Mouse (Mus musculus) layer of hippocampus, adult 11-12 months (tissue): ENCODE measurements around the gene Ttbk1.
"Not testable (repeated sequence)": the region's sequence is repeated elsewhere in the genome, so short reads cannot be mapped to it uniquely, and the experiment has no call there.

Experiments used
- DNase-seq: peaks from one replicate; pipeline ENCODE4 v3.0.0; 2022; ENCODE audit warnings: low spot score

Gene Ttbk1

DNA sequence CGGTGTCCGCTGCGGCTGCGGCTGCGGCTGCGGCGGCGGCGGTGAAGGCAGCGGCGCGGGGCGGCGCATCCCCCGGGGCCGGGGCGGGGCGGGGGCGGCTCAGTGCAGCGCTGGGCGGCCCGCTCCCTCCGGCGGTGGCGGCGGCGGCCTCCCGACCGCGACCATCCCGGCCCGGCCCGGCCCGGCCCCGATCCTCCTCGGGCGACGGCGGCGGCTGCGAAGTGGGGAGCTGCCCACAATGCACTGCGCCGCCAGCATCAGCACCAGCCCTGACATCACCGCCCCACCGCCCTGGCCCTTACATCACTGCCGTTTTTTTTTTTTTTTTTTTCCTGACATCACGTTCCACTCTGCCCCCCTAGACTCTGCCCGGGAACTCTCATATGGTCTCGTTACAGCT, at the start of gene Ttbk1:
Gene Ttbk1 (minus strand): TSS at position 245 of the 400 bp plus-strand sequence.
- peak; percentile 60 for DNase-seq

GRCm38 (mm10) chr17:46525579-46526307, 38.3 kb upstream of the Ttbk1 start:
- peak; percentile 73 for DNase-seq

GRCm38 (mm10) chr17:46525065-46525464, 37.6 kb upstream of the Ttbk1 start:
- no peak for DNase-seq

GRCm38 (mm10) chr17:46521963-46522668, 34.6 kb upstream of the Ttbk1 start:
- no peak for DNase-seq

DNA sequence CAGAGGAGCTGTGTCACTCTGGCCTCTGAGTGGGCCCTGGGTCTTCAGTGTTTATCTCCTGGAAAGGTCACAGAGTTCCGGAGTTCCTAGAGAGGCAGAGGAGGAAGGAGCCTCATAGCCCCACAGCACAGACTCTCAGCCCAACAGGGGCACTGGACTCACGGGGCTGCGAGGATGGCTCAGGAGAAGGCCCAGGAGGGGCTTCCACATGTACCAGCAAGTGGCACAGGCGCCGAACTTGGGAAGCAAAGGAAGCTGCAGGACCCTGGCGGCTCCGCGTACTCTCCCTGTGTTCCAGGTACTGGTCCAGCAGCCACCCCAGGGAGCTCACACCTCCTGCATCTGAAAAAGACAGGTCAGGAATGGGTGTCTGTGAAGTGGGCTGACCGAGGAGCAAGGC, 33.7 kb upstream of the Ttbk1 start:
- DNase-seq = no peak

DNA sequence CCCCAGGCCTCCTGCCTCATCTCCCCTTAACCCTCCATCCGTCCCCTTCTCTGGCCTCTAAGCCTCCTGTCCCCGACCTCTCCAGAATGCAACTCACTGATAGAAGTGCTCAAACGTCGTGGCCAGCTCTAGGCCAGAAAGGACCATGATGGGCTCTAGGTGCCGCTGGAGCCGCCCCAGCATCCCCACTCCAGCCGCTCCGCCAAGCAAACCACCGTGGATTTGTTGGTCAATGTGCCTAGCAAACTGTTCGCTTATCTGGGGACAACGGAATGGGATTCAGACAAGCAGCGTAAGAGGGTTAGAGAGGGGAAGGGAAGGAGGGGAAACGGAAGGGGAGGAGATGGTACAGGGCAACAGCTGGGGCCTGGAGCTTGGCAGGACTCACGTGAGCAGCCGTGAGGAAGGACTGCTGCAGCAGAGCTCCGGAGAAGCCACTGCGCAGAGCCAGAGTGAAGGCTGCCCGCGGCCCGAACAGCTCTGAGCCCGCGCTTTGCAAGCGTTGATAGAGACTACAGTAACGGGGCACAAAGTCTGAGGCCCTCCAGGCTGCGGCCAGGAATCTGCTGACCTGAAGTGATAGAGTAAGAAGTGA, 33.0 kb upstream of the Ttbk1 start:
- DNase-seq = no peak

DNA sequence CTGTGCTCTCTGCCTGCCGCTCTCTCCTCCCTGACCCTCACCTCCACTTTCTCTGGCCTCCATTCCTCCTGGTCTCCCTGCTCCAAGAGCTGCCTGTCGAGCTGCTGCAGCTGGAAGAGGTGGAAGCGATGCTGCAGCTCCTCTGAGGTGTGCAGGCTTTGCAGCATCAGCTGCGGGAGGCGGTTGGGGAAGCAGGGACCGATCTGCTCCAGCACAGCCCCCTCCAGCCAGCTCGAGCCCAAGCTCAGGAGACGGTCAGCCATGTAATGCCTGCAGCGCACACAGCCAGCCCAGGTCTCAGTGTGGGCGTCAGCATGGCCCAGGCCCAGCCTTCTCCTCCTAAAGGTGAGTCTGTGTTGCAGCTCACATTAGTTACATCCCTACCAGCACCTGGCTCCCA, 32.5 kb upstream of the Ttbk1 start:
- no peak for DNase-seq

GRCm38 (mm10) chr17:46513329-46513728, 25.9 kb upstream of the Ttbk1 start:
- DNase-seq = no peak

DNA sequence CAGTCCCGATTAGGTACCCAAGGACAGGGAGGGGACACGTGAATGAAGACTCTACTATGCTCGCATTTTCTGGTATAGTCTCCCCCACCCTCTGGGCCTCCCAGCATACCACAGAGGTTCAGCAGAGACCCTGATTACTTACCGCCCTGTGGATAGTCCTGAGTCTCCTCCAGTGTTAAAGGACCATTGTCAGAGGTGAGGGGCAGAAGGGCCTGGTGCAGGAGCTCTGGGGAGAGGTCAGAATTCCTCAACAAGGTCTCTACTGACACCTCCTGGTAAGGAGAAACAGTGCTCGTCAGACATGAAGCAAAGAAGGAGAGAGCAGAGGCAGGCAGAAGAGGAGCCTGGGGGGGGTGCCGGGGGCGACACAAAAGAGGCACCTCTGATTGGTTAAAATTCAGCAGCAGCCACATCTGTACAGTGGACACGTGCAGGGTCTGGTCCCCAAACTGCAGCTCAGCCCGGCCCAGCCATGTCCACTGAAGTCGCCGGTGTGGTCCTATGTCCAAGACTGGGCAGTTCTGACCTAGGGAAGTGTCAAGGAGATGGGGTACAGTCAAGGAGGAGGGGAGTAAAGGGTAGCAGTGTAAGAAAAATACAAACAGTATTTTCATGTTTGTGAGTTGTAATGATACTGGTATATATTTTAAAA, 23.7 kb upstream of the Ttbk1 start:
- DNase-seq = no peak

GRCm38 (mm10) chr17:46505617-46506016, 18.1 kb upstream of the Ttbk1 start:
- no peak for DNase-seq

- no peak for DNase-seq
Measured at GRCm38 (mm10) chr17:46503847-46504638, 16.6 kb upstream of the Ttbk1 start.

- DNase-seq = no peak
Measured at GRCm38 (mm10) chr17:46502775-46503174, 15.3 kb upstream of the Ttbk1 start.

DNA sequence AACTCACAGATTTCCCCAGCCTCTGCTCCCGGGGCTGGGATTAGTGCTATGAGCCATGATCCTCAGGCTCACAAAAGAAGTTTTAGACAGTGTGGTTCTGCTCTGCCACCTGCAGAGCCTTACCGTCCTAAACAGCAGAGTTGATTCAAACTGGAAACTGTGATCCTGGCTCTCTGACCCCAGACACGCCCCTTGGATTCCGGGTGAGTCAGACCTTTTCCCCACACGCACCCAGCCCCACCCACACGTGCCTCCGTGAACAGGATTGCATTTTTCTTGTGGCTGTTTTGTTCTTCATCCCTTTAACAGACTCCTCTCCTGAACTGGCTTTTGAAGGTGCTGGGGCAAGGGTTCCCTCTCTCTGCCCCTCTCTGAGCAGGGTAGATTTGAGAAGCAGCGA, 10.5 kb upstream of the Ttbk1 start:
- DNase-seq = no peak

GRCm38 (mm10) chr17:46496623-46497434, 9.4 kb upstream of the Ttbk1 start, which contains the start of gene Dnph1:
Dnph1 (plus strand) TSS chr17:46496711.
- peak; percentile 82 for DNase-seq

GRCm38 (mm10) chr17:46496081-46496480, 8.6 kb upstream of the Ttbk1 start:
- not testable (repeated sequence) for DNase-seq

DNA sequence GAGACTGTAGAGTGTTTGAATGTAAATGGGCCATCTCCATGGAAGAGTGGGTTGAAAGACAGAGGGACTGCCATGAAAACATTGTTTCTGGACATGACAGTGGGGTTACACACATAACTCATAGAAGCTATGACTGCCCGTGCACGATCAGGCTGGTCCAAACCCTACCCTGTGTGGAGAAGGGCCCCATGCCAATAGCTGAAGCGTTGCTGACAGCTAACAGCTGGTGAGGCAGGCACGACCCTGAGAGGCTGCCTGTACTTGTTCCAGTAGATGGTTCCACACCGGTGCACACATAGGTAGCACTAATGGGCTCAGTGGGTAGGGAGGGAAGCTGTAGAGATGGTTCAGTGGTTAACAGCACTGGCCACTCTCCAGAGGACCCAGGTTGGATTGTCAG, 8.0 kb upstream of the Ttbk1 start:
- DNase-seq = no peak

GRCm38 (mm10) chr17:46486995-46487394, 480 bp downstream of the Ttbk1 start:
- no peak for DNase-seq

GRCm38 (mm10) chr17:46484461-46484875, 3.0 kb downstream of the Ttbk1 start:
- peak; percentile 35 for DNase-seq

- DNase-seq = no peak
Measured at GRCm38 (mm10) chr17:46484021-46484431, 3.4 kb downstream of the Ttbk1 start.

DNA sequence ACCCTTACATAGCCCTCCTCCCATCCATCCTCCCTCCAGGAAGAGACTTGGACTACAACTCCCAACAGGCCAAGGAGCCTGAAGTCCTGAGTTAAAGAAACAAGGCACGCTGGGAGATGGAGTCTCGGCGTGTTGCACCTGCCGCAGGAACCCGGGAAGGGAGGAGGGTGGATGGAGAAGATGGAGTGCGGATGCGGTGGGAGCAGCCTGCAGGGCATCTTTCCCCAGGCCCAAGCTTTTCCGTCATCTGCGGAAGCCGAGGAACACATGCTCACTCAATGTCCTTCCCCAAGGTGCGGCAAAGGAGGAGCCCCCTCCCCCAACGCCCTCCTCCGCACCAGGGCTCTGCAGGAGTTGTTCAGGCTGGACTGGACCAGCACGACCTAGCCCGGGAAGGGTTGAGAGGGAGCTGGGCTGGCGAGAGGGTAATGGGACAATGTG, 3.9 kb downstream of the Ttbk1 start:
- DNase-seq = peak; percentile 54

DNA sequence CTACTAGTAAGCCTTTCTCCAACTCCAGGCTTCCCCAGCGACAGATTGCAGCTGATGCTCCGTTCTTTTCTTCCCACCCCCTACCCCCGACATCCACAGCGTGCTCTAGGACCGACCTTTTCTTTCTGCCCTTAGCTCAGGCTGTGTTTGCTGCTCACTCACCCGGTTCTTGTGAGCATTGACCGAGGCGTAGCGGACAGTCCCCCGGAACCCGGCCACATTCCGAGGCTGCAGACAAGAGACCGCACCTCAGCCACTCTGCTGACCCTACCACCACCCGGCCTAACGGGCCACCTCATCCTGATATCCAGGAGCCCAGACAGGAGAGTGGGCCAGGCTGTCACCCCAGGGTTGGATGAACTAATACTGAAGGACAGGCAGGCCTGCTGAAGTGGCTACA, 10.2 kb downstream of the Ttbk1 start:
- DNase-seq = no peak
